Mouse (Mus musculus) lung, embryonic 15.5 days (tissue): ENCODE results near the gene Atpif1. TPM values are rescaled to one million over a fixed set of nuclear protein-coding genes. Genes with fewer than 3 reads are reported as not detected.
A peak's percentile ranks its signal among the peaks of the same experiment; 100 is the strongest.

ENCODE experiments used
- ATAC-seq: fragments of 200-750 bp; cut with Nextera tagmentation; 2 replicates; pipeline ENCODE4 v1.8.0; 2017; ENCODE audit warnings: moderate number of reproducible peaks, borderline replicate concordance; ENCODE audit not compliant: low FRiP score, low TSS enrichment; ENCODE audit errors: extremely low read depth
- H3K27ac ChIP-seq: fragments of 300-500 bp; sonication (generic); 2 replicates; pipeline ENCODE4 v1.5.1; 2015; ENCODE audit warnings: moderate library complexity, mild to moderate bottlenecking, inconsistent platforms
- H3K27me3 ChIP-seq: fragments of 300-500 bp; sonication (generic); 2 replicates; pipeline ENCODE4 v1.6.1; 2015; ENCODE audit warnings: inconsistent platforms
- H3K36me3 ChIP-seq: fragments of 300-500 bp; sonication (generic); 2 replicates; pipeline ENCODE4 v1.6.1; 2015; ENCODE audit warnings: inconsistent platforms
- H3K4me1 ChIP-seq: fragments of 300-500 bp; sonication (generic); 2 replicates; pipeline ENCODE4 v1.6.1; 2015; ENCODE audit warnings: inconsistent platforms
- H3K4me2 ChIP-seq: fragments of 300-500 bp; sonication (generic); 2 replicates; pipeline ENCODE4 v1.6.1; 2015; ENCODE audit warnings: inconsistent platforms, mild to moderate bottlenecking, moderate library complexity
- H3K4me3 ChIP-seq: fragments of 300-500 bp; sonication (generic); 2 replicates; pipeline ENCODE4 v1.5.1; 2015; ENCODE audit warnings: mild to moderate bottlenecking, inconsistent platforms
- H3K9ac ChIP-seq: fragments of 300-500 bp; sonication (generic); 2 replicates; pipeline ENCODE4 v1.6.1; 2015; ENCODE audit warnings: inconsistent platforms
- H3K9me3 ChIP-seq: fragments of 300-500 bp; sonication (generic); 2 replicates; pipeline ENCODE4 v1.6.1; 2016; ENCODE audit warnings: inconsistent platforms
- WGBS: fragments of 180-500 bp; shearing (Covaris S2); methylation state at CpG from one replicate; pipeline ENCODE4 v1.1.7; 2015; 5-methylcytosine and 5-hydroxymethylcytosine counted together
- polyA plus RNA-seq: library from polyadenylated mRNA; unstranded; fragments of >200 nt; fragmentation: Nextera tagmentation; extraction: Ambion mirVana; gene quantifications from 2 replicates; pipeline ENCODE4 v1.2.1, GENCODE M21; 2015

Gene Atpif1
- polyA plus RNA-seq, 1 experiment from 2014 or later: 913 TPM

GRCm38 (mm10) chr4:132524808-132525207 is 8.7 kb downstream of the Atpif1 start:
- no peak overlapping the region for H3K4me2 ChIP-seq
- peaks cover 15% of the 10 kb centered on the region; the same call in 1 of the 2 replicates for H3K4me1 ChIP-seq
- ATAC-seq: no peak
- no peak overlapping the region for H3K9ac ChIP-seq
- WGBS: 47% methylated on average over 6 of the region's 6 CpGs
- no peaks in the 10 kb centered on the region for H3K9me3 ChIP-seq
- no peak overlapping the region for H3K4me3 ChIP-seq
- H3K36me3 ChIP-seq: peaks cover 4% of the 10 kb centered on the region; the same call in 1 of the 2 replicates
- peak overlapping the region; percentile 13 for H3K27ac ChIP-seq
- H3K27me3 ChIP-seq: no peaks in the 10 kb centered on the region

- Histone ChIP-seq H3K36me3 (no peaks in the 10 kb centered on the region), H3K4me1 (peaks cover 15% of the 10 kb centered on the region; the same call in 1 of the 2 replicates), H3K27me3 (no peaks in the 10 kb centered on the region), H3K9ac (no peak overlapping the region), H3K4me2 (no peak overlapping the region), H3K4me3 (no peak overlapping the region), H3K27ac (peak overlapping the region; percentile 13), H3K9me3 (no peaks in the 10 kb centered on the region)
- 20% methylated on average over 11 of the region's 11 CpGs for WGBS
- no peak for ATAC-seq
Observed at GRCm38 (mm10) chr4:132524321-132524741, 9.1 kb downstream of the Atpif1 start.

GRCm38 (mm10) chr4:132519188-132519587 is 14.3 kb downstream of the Atpif1 start:
- no peak for ATAC-seq
- Histone ChIP-seq H3K36me3 (no peaks in the 10 kb centered on the region), H3K9ac (no peak overlapping the region), H3K4me2 (no peak overlapping the region), H3K27me3 (no peaks in the 10 kb centered on the region), H3K27ac (no peak overlapping the region), H3K4me1 (peaks cover 13% of the 10 kb centered on the region), H3K9me3 (no peaks in the 10 kb centered on the region), H3K4me3 (no peak overlapping the region)
- 85% methylated on average over 3 of the region's 3 CpGs for WGBS

- peak overlapping the region; percentile 27; the same call in 1 of the 2 replicates for H3K27ac ChIP-seq
- H3K4me3 ChIP-seq: no peak overlapping the region
- no peak overlapping the region for H3K9ac ChIP-seq
- WGBS: 60% methylated on average over 8 of the region's 8 CpGs
- no peaks in the 10 kb centered on the region for H3K9me3 ChIP-seq
- no peak for ATAC-seq
- H3K27me3 ChIP-seq: no peaks in the 10 kb centered on the region
- H3K4me2 ChIP-seq: no peak overlapping the region
- no peaks in the 10 kb centered on the region for H3K36me3 ChIP-seq
- peaks cover 16% of the 10 kb centered on the region for H3K4me1 ChIP-seq
Observed at GRCm38 (mm10) chr4:132518066-132518465, 15.4 kb downstream of the Atpif1 start.

- 18% methylated on average over 22 of the region's 22 CpGs for WGBS
- Histone ChIP-seq H3K9ac (peak overlapping the region; percentile 30), H3K9me3 (no peaks in the 10 kb centered on the region), H3K4me3 (peak overlapping the region; percentile 45), H3K4me1 (peaks cover 18% of the 10 kb centered on the region), H3K36me3 (no peaks in the 10 kb centered on the region), H3K27me3 (no peaks in the 10 kb centered on the region), H3K4me2 (peak overlapping the region; percentile 87), H3K27ac (peak overlapping the region; percentile 88)
- peak; percentile 96 for ATAC-seq
Observed at GRCm38 (mm10) chr4:132515369-132516155, 17.9 kb downstream of the Atpif1 start.

GRCm38 (mm10) chr4:132514555-132515135 is 18.8 kb downstream of the Atpif1 start:
- ATAC-seq: peak; percentile 17; the same call in 1 of the 2 replicates
- Histone ChIP-seq H3K9me3 (no peaks in the 10 kb centered on the region), H3K4me3 (peak overlapping the region; percentile 45), H3K4me1 (peaks cover 19% of the 10 kb centered on the region), H3K9ac (peak overlapping the region; percentile 31), H3K27me3 (no peaks in the 10 kb centered on the region), H3K4me2 (peak overlapping the region; percentile 87), H3K27ac (peak overlapping the region; percentile 88), H3K36me3 (no peaks in the 10 kb centered on the region)
- WGBS: 2% methylated on average over 21 of the region's 21 CpGs

- no peak overlapping the region; the same call in 1 of the 2 replicates for H3K4me2 ChIP-seq
Observed at GRCm38 (mm10) chr4:132513395-132514273, 19.8 kb downstream of the Atpif1 start.

GRCm38 (mm10) chr4:132512080-132512479 is 21.4 kb downstream of the Atpif1 start:
- ATAC-seq: no peak
- Histone ChIP-seq H3K27me3 (no peaks in the 10 kb centered on the region), H3K27ac (no peak overlapping the region), H3K9me3 (no peaks in the 10 kb centered on the region), H3K4me3 (no peak overlapping the region), H3K9ac (no peak overlapping the region), H3K4me2 (no peak overlapping the region), H3K4me1 (peaks cover 34% of the 10 kb centered on the region), H3K36me3 (no peaks in the 10 kb centered on the region)
- 47% methylated on average over 3 of the region's 3 CpGs for WGBS

More at GRCm38 (mm10) chr4:132513395-132514273, 19.8 kb downstream of the Atpif1 start:
- Histone ChIP-seq H3K4me1 (peaks cover 24% of the 10 kb centered on the region), H3K9me3 (no peaks in the 10 kb centered on the region), H3K27me3 (no peaks in the 10 kb centered on the region), H3K9ac (no peak overlapping the region), H3K4me3 (no peak overlapping the region), H3K36me3 (no peaks in the 10 kb centered on the region), H3K27ac (no peak overlapping the region)
- 30% methylated on average over 14 of the region's 14 CpGs for WGBS
- no peak for ATAC-seq

GRCm38 (mm10) chr4:132510352-132510798 is 23.1 kb downstream of the Atpif1 start, which contains the start of gene Sesn2:
Gene Sesn2 (minus strand): TSS chr4:132510501.
- no peaks in the 10 kb centered on the region for H3K9me3 ChIP-seq
- WGBS: under 1% methylated on average over 32 of the region's 32 CpGs
- H3K9ac ChIP-seq: peak within 1 kb of the TSS; percentile 78
- no peaks in the 10 kb centered on the region for H3K27me3 ChIP-seq
- H3K27ac ChIP-seq: peak within 1 kb of the TSS; percentile 92
- H3K36me3 ChIP-seq: no peaks in the 10 kb centered on the region
- peaks cover 31% of the 10 kb centered on the region for H3K4me1 ChIP-seq
- peak within 1 kb of the TSS; percentile 94 for H3K4me2 ChIP-seq
- peak; percentile 92 for ATAC-seq
- H3K4me3 ChIP-seq: peak within 1 kb of the TSS; percentile 85

- WGBS: under 1% methylated on average over 49 of the region's 52 CpGs
- no peaks in the 10 kb centered on the region for H3K36me3 ChIP-seq
Observed at GRCm38 (mm10) chr4:132509621-132510296, 23.7 kb downstream of the Atpif1 start.

GRCm38 (mm10) chr4:132507210-132507609 is 26.2 kb downstream of the Atpif1 start:
- no peak overlapping the region for H3K4me3 ChIP-seq
- H3K36me3 ChIP-seq: no peaks in the 10 kb centered on the region
- H3K27ac ChIP-seq: peak overlapping the region; percentile 25; the same call in 1 of the 2 replicates
- no peak for ATAC-seq
- peak overlapping the region; percentile 10; the same call in 1 of the 2 replicates for H3K9ac ChIP-seq
- 50% methylated on average over 2 of the region's 2 CpGs for WGBS
- H3K4me2 ChIP-seq: 0 out of 2 replicates have a peak overlapping the region, but pooled peaks have one; percentile 10
- no peaks in the 10 kb centered on the region for H3K27me3 ChIP-seq
- no peaks in the 10 kb centered on the region for H3K9me3 ChIP-seq
- H3K4me1 ChIP-seq: peaks cover 25% of the 10 kb centered on the region

More at GRCm38 (mm10) chr4:132509621-132510296, 23.7 kb downstream of the Atpif1 start:
- peaks cover 31% of the 10 kb centered on the region for H3K4me1 ChIP-seq
- H3K4me3 ChIP-seq: peak overlapping the region; percentile 85
- peak overlapping the region; percentile 92 for H3K27ac ChIP-seq
- H3K9ac ChIP-seq: peak overlapping the region; percentile 78
- peak overlapping the region; percentile 94 for H3K4me2 ChIP-seq
- H3K9me3 ChIP-seq: no peaks in the 10 kb centered on the region
- ATAC-seq: peak; percentile 82
- no peaks in the 10 kb centered on the region for H3K27me3 ChIP-seq
